ENCODE assay signal across 8 mouse cellular contexts in the genomic region with DNA sequence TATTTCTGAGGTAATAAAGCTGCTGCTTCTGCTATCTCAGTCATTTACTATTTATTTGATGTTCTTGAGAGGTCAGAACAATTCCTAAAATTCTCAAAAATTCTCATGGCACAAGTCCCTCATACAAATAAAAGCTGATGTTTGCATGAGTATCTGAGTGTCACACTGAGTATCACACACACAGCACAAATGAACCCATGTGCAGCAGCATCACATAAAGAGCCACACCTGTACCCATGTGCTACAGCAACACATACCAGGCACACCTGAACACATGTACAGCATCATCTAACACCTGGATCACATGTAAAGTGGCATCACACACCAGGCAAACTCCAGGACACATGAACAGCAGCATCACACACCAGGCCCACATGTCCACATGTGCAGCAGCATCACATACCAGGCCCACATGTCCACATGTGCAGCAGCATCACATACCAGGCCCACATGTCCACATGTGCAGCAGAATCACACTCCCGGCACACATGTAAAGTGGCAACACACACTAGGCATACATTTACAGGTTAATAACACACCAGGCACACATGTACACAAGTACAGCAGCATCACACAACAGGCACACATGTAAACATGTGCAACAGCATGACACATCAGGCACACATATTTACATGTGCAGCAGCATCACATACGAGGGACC.
DNase-seq lines count a peak whose midpoint lies in the region; ATAC-seq and TF ChIP-seq lines count a peak whose summit lies in the region.

No protein-coding gene starts in this region.

- ATAC-seq in hindbrain, embryonic 11.5 days (ENCODE audit: low FRiP score): peak; percentile 8
- ATAC-seq in midbrain, embryonic 13.5 days: no peak; the same call in 1 of the 2 replicates

- H3K27me3 ChIP-seq in hindbrain, embryonic 11.5 days (ENCODE audit: control insufficient read depth, insufficient read depth, low read length): no peaks in the 10 kb centered on the region
- H3K27me3 ChIP-seq in midbrain, embryonic 13.5 days: no peaks in the 10 kb centered on the region

- TF ChIP-seq POLR2A in lung, adult 2 months (IDR thresholded peaks at IDR 0.05; ENCODE audit: borderline replicate concordance, extremely low read depth, low read depth, low read length): no peak

- peak overlapping the region; percentile 66 for H3K4me2 ChIP-seq in hindbrain, embryonic 11.5 days (replicated peaks; ENCODE audit: low read depth, low read length)
- H3K4me2 ChIP-seq in midbrain, embryonic 13.5 days (replicated peaks): peak overlapping the region; percentile 73

- TF ChIP-seq CTCF in lung, adult 2 months (IDR thresholded peaks at IDR 0.05; ENCODE audit: insufficient read depth, low read length): no peak

- H3K4me1 ChIP-seq in lung, adult 2 months (ENCODE audit: control insufficient read depth, insufficient read depth, low read length): peaks cover 4% of the 10 kb centered on the region; the same call in 1 of the 2 replicates
- H3K4me1 ChIP-seq in brown adipose tissue, adult 24 weeks (ENCODE audit: control insufficient read depth, insufficient read depth, insufficient read length, low read length): no peaks in the 10 kb centered on the region
- no peaks in the 10 kb centered on the region for H3K4me1 ChIP-seq in hindbrain, embryonic 11.5 days (replicated peaks; ENCODE audit: control insufficient read depth, insufficient read depth, low read length)
- peaks cover 11% of the 10 kb centered on the region for H3K4me1 ChIP-seq in midbrain, embryonic 13.5 days (replicated peaks)

- H3K27ac ChIP-seq in brown adipose tissue, adult 24 weeks (replicated peaks; ENCODE audit: low read depth, low read length): peak overlapping the region; percentile 67
- peak overlapping the region; percentile 63 for H3K27ac ChIP-seq in hindbrain, embryonic 11.5 days (ENCODE audit: low read depth, low read length)
- peak overlapping the region; percentile 87 for H3K27ac ChIP-seq in midbrain, embryonic 13.5 days

- H3K9ac ChIP-seq in hindbrain, embryonic 11.5 days (ENCODE audit: low read depth, low read length): peak overlapping the region; percentile 72
- H3K9ac ChIP-seq in midbrain, embryonic 13.5 days (replicated peaks): peak overlapping the region; percentile 77

- no peaks in the 10 kb centered on the region for H3K36me3 ChIP-seq in hindbrain, embryonic 11.5 days (ENCODE audit: control insufficient read depth, insufficient read depth, low read length)
- H3K36me3 ChIP-seq in midbrain, embryonic 13.5 days: no peaks in the 10 kb centered on the region

- H3K9me3 ChIP-seq in hindbrain, embryonic 11.5 days (ENCODE audit: control insufficient read depth, low read length): no peaks in the 10 kb centered on the region
- H3K9me3 ChIP-seq in midbrain, embryonic 13.5 days: no peaks in the 10 kb centered on the region

- H3K4me3 ChIP-seq in lung, adult 2 months (replicated peaks; ENCODE audit: extremely low read depth, low read depth, low read length): peak overlapping the region; percentile 97
- H3K4me3 ChIP-seq in brown adipose tissue, adult 24 weeks (ENCODE audit: insufficient read depth, low read depth, low read length): peak overlapping the region; percentile 71
- H3K4me3 ChIP-seq in hindbrain, embryonic 11.5 days (ENCODE audit: low read depth, low read length): peak overlapping the region; percentile 56
- H3K4me3 ChIP-seq in midbrain, embryonic 13.5 days (replicated peaks): peak overlapping the region; percentile 69

- WGBS in lung, adult 2 months: 14% methylated on average over 2 of the region's 2 CpGs
- 29% methylated on average over 2 of the region's 2 CpGs for WGBS in hindbrain, embryonic 11.5 days
- 20% methylated on average over 2 of the region's 2 CpGs for WGBS in midbrain, embryonic 13.5 days

- no peak for DNase-seq in lung, adult 2 months
- no peak for DNase-seq in lung, postnatal 36 days
- DNase-seq in hindbrain, embryonic 11.5 days (ENCODE audit: low spot score): peak; percentile 29
- DNase-seq in adrenal gland, postnatal 4 days (ENCODE audit: low spot score in 2 of 2): no peak
- DNase-seq in right cerebral cortex, postnatal 14 days: no peak
- no peak for DNase-seq in layer of hippocampus, adult 8-10 months (ENCODE audit: low spot score in 2 of 2)
